Mouse (Mus musculus) T-helper 17 cell (primary cell): ENCODE measurements around the gene F8.
"Not testable (repeated sequence)": the region's sequence is repeated elsewhere in the genome, so short reads cannot be mapped to it uniquely, and the experiment has no call there.

Experiments
- in situ Hi-C, 2 experiments: fragments of 300-600 bp; cut with MboI, MseI; formaldehyde crosslinking; loops; 1 replicate in 1 of 2; 2 replicates in 1 of 2; pipeline ENCODE4 v1.15.1; 2025; ENCODE audit warnings: high pct_unique_total_duplicates in 2 of 2

Gene F8

GRCm38 (mm10) chrX:75382195-75382771 lies at the start of gene F8, which contains the start of gene Fundc2:
F8 (minus strand) TSS chrX:75382615.
Fundc2 (plus strand) TSS chrX:75382399.
- in situ Hi-C loops: no loop called here

- in situ Hi-C loops: loop anchor here in 1 of 2 experiments (5.0 kb wide), 1 partner anchor 101 kb away; no protein-coding TSS in a partner anchor
Observed at GRCm38 (mm10) chrX:75415936-75416785, 33.7 kb upstream of the F8 start, which contains the start of the genes Cmc4, Mtcp1 and Brcc3. Cmc4 (minus strand) TSS chrX:75416584. Mtcp1 (minus strand) TSS chrX:75416588. Brcc3 (plus strand) TSS chrX:75416628.

GRCm38 (mm10) chrX:75409711-75410110 lies 27.3 kb upstream of the F8 start:
- in situ Hi-C loops: no loop called here

- in situ Hi-C loops: no loop called here
Observed at GRCm38 (mm10) chrX:75403350-75403749, 20.9 kb upstream of the F8 start.

GRCm38 (mm10) chrX:75402668-75403067 lies 20.3 kb upstream of the F8 start:
- in situ Hi-C loops: no loop called here

- in situ Hi-C loops: no loop called here
Observed at GRCm38 (mm10) chrX:75399471-75399870, 17.1 kb upstream of the F8 start.

- in situ Hi-C loops: no loop called here
Observed at GRCm38 (mm10) chrX:75381699-75382098, 716 bp downstream of the F8 start.

GRCm38 (mm10) chrX:75381176-75381575 lies 1.2 kb downstream of the F8 start:
- in situ Hi-C loops: no loop called here

- in situ Hi-C loops: no loop called here
Observed at GRCm38 (mm10) chrX:75376815-75377214, 5.6 kb downstream of the F8 start.

GRCm38 (mm10) chrX:75372666-75373425 lies 9.6 kb downstream of the F8 start:
- in situ Hi-C loops: no loop called here

- in situ Hi-C loops: no loop called here
Observed at GRCm38 (mm10) chrX:75370197-75370596, 12.2 kb downstream of the F8 start.

- in situ Hi-C loops: no loop called here
Observed at GRCm38 (mm10) chrX:75323556-75323955, 58.9 kb downstream of the F8 start.

- in situ Hi-C loops: loop anchor here in 1 of 2 experiments (25.0 kb wide), 1 partner anchor 809 kb away; no protein-coding TSS in a partner anchor
Observed at GRCm38 (mm10) chrX:75271676-75272075, 110.7 kb downstream of the F8 start.

GRCm38 (mm10) chrX:75233603-75234376 lies 148.6 kb downstream of the F8 start:
- in situ Hi-C loops: not testable (repeated sequence)

GRCm38 (mm10) chrX:75231456-75231855 lies 151.0 kb downstream of the F8 start:
- in situ Hi-C loops: no loop called here

- in situ Hi-C loops: no loop called here
Observed at GRCm38 (mm10) chrX:75163670-75164069, 218.7 kb downstream of the F8 start, which contains the start of gene Smim9. Smim9 (minus strand) TSS chrX:75163770.

GRCm38 (mm10) chrX:75155576-75156243 lies 226.7 kb downstream of the F8 start:
- in situ Hi-C loops: no loop called here

- in situ Hi-C loops: no loop called here
Observed at GRCm38 (mm10) chrX:75152249-75152648, 230.2 kb downstream of the F8 start.

- in situ Hi-C loops: no loop called here
Observed at GRCm38 (mm10) chrX:75150304-75150703, 232.1 kb downstream of the F8 start.

- in situ Hi-C loops: no loop called here
Observed at GRCm38 (mm10) chrX:75148414-75148813, 234.0 kb downstream of the F8 start.
